Mouse (Mus musculus): Measurements from ENCODE around the gene Chka.

DNA sequence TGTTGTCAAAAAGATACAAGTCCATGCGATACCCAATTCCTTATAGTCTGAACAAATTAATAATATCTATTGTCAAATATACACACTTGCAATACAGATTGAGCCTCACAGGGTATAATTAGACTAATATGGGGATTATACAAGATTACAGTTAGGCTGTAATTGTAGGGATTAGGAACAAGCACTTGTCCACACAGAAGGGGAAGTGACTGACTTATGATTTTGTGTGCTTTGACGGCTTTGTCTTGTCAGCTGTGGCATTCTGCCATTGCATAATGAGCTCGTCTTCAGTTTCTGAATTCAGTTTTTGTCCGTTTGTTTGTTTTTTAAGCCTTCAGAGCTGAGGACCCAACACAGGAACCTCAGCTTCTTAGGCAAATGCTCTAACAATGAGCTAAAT lies 30.6 kb downstream of the Chka start:
- TF ChIP-seq CTCF (IDR thresholded peaks at IDR 0.05; ENCODE audit: insufficient read depth, low read length) (no peak), POLR2A (IDR thresholded peaks at IDR 0.05; ENCODE audit: borderline replicate concordance, extremely low read depth, low read depth, low read length) (no peak)

All from lung, adult 2 months (tissue).